Mouse (Mus musculus): ENCODE results near the gene Fes.

- TF ChIP-seq CTCF (conservative IDR thresholded peaks at IDR 0.05; ENCODE audit: insufficient read depth, insufficient read length, low read depth, low read length), result no peak
- TF ChIP-seq POLR2A (IDR thresholded peaks at IDR 0.05; ENCODE audit: low read depth, low read length), result no peak
These were observed 6.9 kb upstream of the Fes start for GRCm38 (mm10) chr7:80394600-80394999.

Data from kidney, adult 2 months (tissue).